Mouse (Mus musculus): ENCODE measurements around the gene Tkt.

GRCm38 (mm10) chr14:30529454-30529853, 18.7 kb upstream of the Tkt start:
- no peak for TF ChIP-seq POLR2AphosphoS2 (IDR thresholded peaks at IDR 0.05; ENCODE audit: insufficient read length, low read depth)
- no peak for TF ChIP-seq REST (IDR thresholded peaks at IDR 0.05; ENCODE audit: insufficient read depth, insufficient read length)
- no peak for TF ChIP-seq POLR2A (IDR thresholded peaks at IDR 0.05; ENCODE audit: insufficient read length, low read depth)
- TF ChIP-seq USF1 (IDR thresholded peaks at IDR 0.05; ENCODE audit: low read depth): no peak
- no peak for TF ChIP-seq TCF3 (IDR thresholded peaks at IDR 0.05; ENCODE audit: insufficient read length, low read depth)
- TF ChIP-seq MYOD1 (IDR thresholded peaks at IDR 0.05; ENCODE audit: control insufficient read depth in 1 of 3, insufficient read length in 2 of 3, low read depth in 2 of 3): no peak
- no peak for TF ChIP-seq MYOG (IDR thresholded peaks at IDR 0.05; ENCODE audit: control insufficient read depth in 1 of 3, insufficient read depth in 1 of 3, insufficient read length in 2 of 3, low read depth in 2 of 3)
- no peak for TF ChIP-seq MAX (IDR thresholded peaks at IDR 0.05; ENCODE audit: low read depth)
- no peak for TF ChIP-seq E2F4 (IDR thresholded peaks at IDR 0.05; ENCODE audit: insufficient read depth)
